ENCODE assay signal across 1 mouse cellular context in the genomic region with DNA sequence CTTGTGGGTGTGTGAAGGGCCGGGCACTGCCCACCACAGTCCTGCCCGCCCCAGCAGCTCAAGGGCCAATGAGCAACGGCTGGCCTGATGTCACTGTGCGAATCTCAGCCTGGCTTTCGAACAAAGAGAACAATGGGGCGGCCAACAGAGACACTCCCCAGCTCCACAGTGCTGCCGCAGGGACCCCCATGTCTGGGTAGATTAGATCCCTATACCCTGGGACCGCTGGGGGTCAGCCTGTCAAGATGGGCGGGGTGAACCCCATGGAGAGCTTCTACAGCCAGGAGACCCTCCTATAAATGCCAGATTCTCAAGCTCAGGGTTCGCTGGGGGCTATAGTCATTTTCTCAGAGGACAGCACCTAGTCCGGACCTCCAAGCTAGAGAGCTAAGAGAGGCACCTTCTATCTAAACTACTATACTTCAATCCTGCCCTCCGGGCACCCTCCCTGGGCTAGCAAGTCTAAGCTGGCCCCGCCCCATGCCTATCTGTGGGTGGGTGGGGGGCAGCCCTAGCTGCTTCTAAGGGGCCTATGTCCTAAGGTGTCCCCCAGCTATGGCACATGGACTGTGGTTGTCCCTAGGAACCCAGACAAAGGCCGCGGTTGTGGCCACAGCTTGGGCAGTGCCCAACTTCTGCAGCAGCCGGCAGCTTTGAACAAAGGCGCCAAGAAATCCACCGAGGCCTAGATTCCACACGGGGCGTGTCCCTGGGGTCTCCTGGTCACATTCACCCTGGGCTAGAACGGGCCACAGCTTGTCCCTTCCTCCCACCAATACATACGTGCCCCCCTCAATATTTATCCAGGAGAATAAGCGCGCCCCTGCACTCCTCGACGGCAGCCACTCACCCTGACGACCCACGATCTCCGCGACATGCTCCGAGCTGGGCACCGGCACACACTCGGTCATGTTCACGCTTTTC.
TF ChIP-seq lines count a peak whose summit lies in the region.

No protein-coding gene starts in this region.

TF ChIP-seq in MEL, 35 proteins besides CTCF, POLR2A, EP300 and RAD21:
- TF ChIP-seq NELFE (IDR thresholded peaks at IDR 0.05; ENCODE audit: low read depth, low read length) (no peak), MYC (IDR thresholded peaks at IDR 0.05; ENCODE audit: low read depth, low read length) (no peak)
